Mouse (Mus musculus) limb, embryonic 12.5 days (tissue): ENCODE measurements at regions not wholly inside any gene's neighbourhood (a gene's known extent, or its start where the extent isn't known, plus 50 kb on each side); places are given as distances from the start of the nearest gene placed in this dataset.

Experiments
- ATAC-seq: fragments of 200-750 bp; cut with Nextera tagmentation; 2 replicates; pipeline ENCODE4 v1.8.0; 2017; ENCODE audit warnings: low read depth, moderate TSS enrichment; ENCODE audit not compliant: insufficient number of reproducible peaks, insufficient read depth, low FRiP score, low TSS enrichment
- H3K27ac ChIP-seq: fragments of 300-500 bp; sonication (generic); 2 replicates; pipeline ENCODE4 v1.5.1; 2016; ENCODE audit warnings: mild to moderate bottlenecking, moderate library complexity
- H3K27me3 ChIP-seq: fragments of 300-500 bp; sonication (generic); 2 replicates; pipeline ENCODE4 v1.6.1; 2016; ENCODE audit warnings: mild to moderate bottlenecking, moderate library complexity
- H3K36me3 ChIP-seq: fragments of 300-500 bp; sonication (generic); 2 replicates; pipeline ENCODE4 v1.6.1; 2016; ENCODE audit warnings: mild to moderate bottlenecking, moderate library complexity
- H3K4me1 ChIP-seq: fragments of 300-500 bp; sonication (generic); replicated peaks from 2 replicates; pipeline ENCODE4 v1.6.1; 2016
- H3K4me2 ChIP-seq: fragments of 300-500 bp; sonication (generic); 2 replicates; pipeline ENCODE4 v1.6.1; 2016; ENCODE audit warnings: mild to moderate bottlenecking, moderate library complexity
- H3K4me3 ChIP-seq: fragments of 300-500 bp; sonication (generic); replicated peaks from 2 replicates; pipeline ENCODE4 v1.5.1; 2016; ENCODE audit warnings: mild to moderate bottlenecking
- H3K9ac ChIP-seq: fragments of 300-500 bp; sonication (generic); replicated peaks from 2 replicates; pipeline ENCODE4 v1.6.1; 2016; ENCODE audit warnings: mild to moderate bottlenecking, moderate library complexity
- H3K9me3 ChIP-seq: fragments of 300-500 bp; sonication (generic); 2 replicates; pipeline ENCODE4 v1.6.1; 2016; ENCODE audit warnings: mild to moderate bottlenecking, moderate library complexity
- WGBS: fragments of 180-500 bp; shearing (Covaris S2); methylation state at CpG from one replicate; pipeline ENCODE4 v1.1.7; 2016; 5-methylcytosine and 5-hydroxymethylcytosine counted together

- 81% methylated on average over 3 of the region's 3 CpGs for WGBS
- Histone ChIP-seq H3K27ac (no peak overlapping the region), H3K4me1 (no peaks in the 10 kb centered on the region), H3K27me3 (no peaks in the 10 kb centered on the region), H3K36me3 (no peaks in the 10 kb centered on the region), H3K9ac (no peak overlapping the region), H3K4me3 (no peak overlapping the region), H3K9me3 (no peaks in the 10 kb centered on the region), H3K4me2 (no peak overlapping the region)
- ATAC-seq, result no peak
Observed at GRCm38 (mm10) chr16:62356349-62356748, 430.3 kb downstream of the Nsun3 start.

- no peak for ATAC-seq
Observed at GRCm38 (mm10) chr16:62355830-62356270, 430.8 kb downstream of the Nsun3 start.

GRCm38 (mm10) chr16:62327378-62328036 is 459.1 kb downstream of the Nsun3 start:
- Histone ChIP-seq H3K9me3 (no peaks in the 10 kb centered on the region), H3K27ac (no peak overlapping the region), H3K4me2 (no peak overlapping the region), H3K27me3 (no peaks in the 10 kb centered on the region), H3K4me3 (no peak overlapping the region), H3K9ac (no peak overlapping the region), H3K4me1 (no peaks in the 10 kb centered on the region), H3K36me3 (no peaks in the 10 kb centered on the region)
- 39% methylated on average over 5 of the region's 5 CpGs for WGBS
- ATAC-seq, result no peak

More at GRCm38 (mm10) chr16:62355830-62356270, 430.8 kb downstream of the Nsun3 start:
- Histone ChIP-seq H3K4me2 (no peak overlapping the region), H3K9me3 (no peaks in the 10 kb centered on the region), H3K9ac (no peak overlapping the region), H3K36me3 (no peaks in the 10 kb centered on the region), H3K4me1 (no peaks in the 10 kb centered on the region), H3K4me3 (no peak overlapping the region), H3K27ac (no peak overlapping the region), H3K27me3 (no peaks in the 10 kb centered on the region)
- WGBS, result 70% methylated on average over 8 of the region's 8 CpGs

- no peaks in the 10 kb centered on the region for H3K4me1 ChIP-seq
- H3K27ac ChIP-seq, result no peak overlapping the region
- H3K4me3 ChIP-seq, result no peak overlapping the region
- H3K9me3 ChIP-seq, result no peaks in the 10 kb centered on the region
- H3K9ac ChIP-seq, result no peak overlapping the region
- no peak for ATAC-seq
- H3K27me3 ChIP-seq, result no peaks in the 10 kb centered on the region
- H3K36me3 ChIP-seq, result no peaks in the 10 kb centered on the region
- WGBS, result 40% methylated on average over 3 of the region's 3 CpGs
- H3K4me2 ChIP-seq, result no peak overlapping the region
Observed at GRCm38 (mm10) chr16:62325534-62326244, 460.9 kb downstream of the Nsun3 start.

- peak; percentile 31; the same call in 1 of the 2 replicates for ATAC-seq
- Histone ChIP-seq H3K27ac (no peak overlapping the region), H3K9ac (no peak overlapping the region), H3K4me1 (no peaks in the 10 kb centered on the region), H3K27me3 (no peaks in the 10 kb centered on the region), H3K4me2 (no peak overlapping the region), H3K36me3 (no peaks in the 10 kb centered on the region), H3K9me3 (no peaks in the 10 kb centered on the region), H3K4me3 (no peak overlapping the region)
- WGBS, result 89% methylated on average over 1 of the region's 1 CpGs
Observed at GRCm38 (mm10) chr16:62322809-62323208, 463.8 kb downstream of the Nsun3 start.

GRCm38 (mm10) chr16:62288948-62289347 is 497.7 kb downstream of the Nsun3 start:
- no peak for ATAC-seq
- H3K36me3 ChIP-seq, result no peaks in the 10 kb centered on the region
- 68% methylated on average over 3 of the region's 3 CpGs for WGBS
- H3K27me3 ChIP-seq, result no peaks in the 10 kb centered on the region
- no peak overlapping the region for H3K4me3 ChIP-seq
- no peak overlapping the region for H3K27ac ChIP-seq
- no peaks in the 10 kb centered on the region for H3K9me3 ChIP-seq
- no peak overlapping the region for H3K9ac ChIP-seq
- H3K4me2 ChIP-seq, result no peak overlapping the region
- no peaks in the 10 kb centered on the region for H3K4me1 ChIP-seq
